Mouse (Mus musculus) midbrain, postnatal 0 days (tissue): ENCODE results near the gene Ang6. TPM values are rescaled to one million over a fixed set of nuclear protein-coding genes. Genes with fewer than 3 reads are reported as not detected.

Source experiments
- polyA plus RNA-seq: library from polyadenylated mRNA; unstranded; fragments of >200 nt; fragmentation: Nextera tagmentation; extraction: Ambion mirVana; gene quantifications from 2 replicates; pipeline ENCODE4 v1.2.1, GENCODE M21; 2015
- total RNA-seq: library from RNA; depleted of rRNA; stranded (reverse); fragments of >200 nt; gene quantifications from 2 replicates; pipeline ENCODE4 v1.2.3, GENCODE M21; 2014; rRNA removed

Gene Ang6
- total and polyA plus RNA-seq, 2 experiments from 2014 or later = not detected

Other genes starting within 250 kb of the Ang6 start
- gene Gm8180, start 217.5 kb downstream of the Ang6 start, total RNA-seq = not detected in 2 replicates
- gene Gm8180, start 217.5 kb downstream of the Ang6 start, polyA plus RNA-seq = not detected in 2 replicates
- gene Ear1, start 126.8 kb downstream of the Ang6 start, total RNA-seq = not detected in 2 replicates
- not detected in 2 replicates for gene Ear1, start 126.8 kb downstream of the Ang6 start, polyA plus RNA-seq
- gene Ear10, start 78.7 kb downstream of the Ang6 start, total RNA-seq = not detected in 2 replicates
- gene Ear10, start 78.7 kb downstream of the Ang6 start, polyA plus RNA-seq = not detected in 2 replicates
- gene Gm8113, start 76.9 kb downstream of the Ang6 start, total RNA-seq = 1.9 and 2.4 TPM in 2 replicates
- gene Gm8113, start 76.9 kb downstream of the Ang6 start, polyA plus RNA-seq = 2.4 and 2.5 TPM in 2 replicates
- not detected in 2 replicates for gene Ang5, start 45.2 kb downstream of the Ang6 start, total RNA-seq
- gene Ang5, start 45.2 kb downstream of the Ang6 start, polyA plus RNA-seq = not detected in 2 replicates
- not detected in 2 replicates for gene Ear2, start 100.4 kb upstream of the Ang6 start, total RNA-seq
- gene Ear2, start 100.4 kb upstream of the Ang6 start, polyA plus RNA-seq = not detected in 2 replicates
- gene Gm3327, start 121.6 kb upstream of the Ang6 start, total RNA-seq = not detected in 2 replicates
- gene Gm3327, start 121.6 kb upstream of the Ang6 start, polyA plus RNA-seq = not detected in 2 replicates
- not detected in 2 replicates for gene Gm8212, start 195.4 kb upstream of the Ang6 start, total RNA-seq
- gene Gm8212, start 195.4 kb upstream of the Ang6 start, polyA plus RNA-seq = 0.13 TPM in 1 of 2 replicates, not detected in the other
- not detected in 2 replicates for gene 4930503E14Rik, start 211.0 kb upstream of the Ang6 start, total RNA-seq
- gene 4930503E14Rik, start 211.0 kb upstream of the Ang6 start, polyA plus RNA-seq = not detected in 2 replicates